Mouse (Mus musculus) neural tube, embryonic 13.5 days (tissue): ENCODE measurements around the gene Zranb1. TPM values are rescaled to one million over a fixed set of nuclear protein-coding genes. Genes with fewer than 3 reads are reported as not detected.
A peak's percentile ranks its signal among the peaks of the same experiment; 100 is the strongest.

ENCODE experiments used
- ATAC-seq: fragments of 200-750 bp; cut with Nextera tagmentation; 2 replicates; pipeline ENCODE4 v1.8.0; 2017; ENCODE audit warnings: low read depth, mild to moderate bottlenecking, moderate TSS enrichment, moderate library complexity
- H3K27ac ChIP-seq: fragments of 300-500 bp; sonication (generic); replicated peaks from 2 replicates; pipeline ENCODE4 v1.5.1; 2015; ENCODE audit warnings: moderate library complexity, mild to moderate bottlenecking, inconsistent platforms
- H3K27me3 ChIP-seq: fragments of 300-500 bp; sonication (generic); 2 replicates; pipeline ENCODE4 v1.6.1; 2015; ENCODE audit warnings: mild to moderate bottlenecking, inconsistent platforms
- H3K36me3 ChIP-seq: fragments of 300-500 bp; sonication (generic); 2 replicates; pipeline ENCODE4 v1.6.1; 2015; ENCODE audit warnings: mild to moderate bottlenecking, inconsistent platforms
- H3K4me1 ChIP-seq: fragments of 300-500 bp; sonication (generic); replicated peaks from 2 replicates; pipeline ENCODE4 v1.6.1; 2015; ENCODE audit warnings: inconsistent platforms
- H3K4me2 ChIP-seq: fragments of 300-500 bp; sonication (generic); 2 replicates; pipeline ENCODE4 v1.6.1; 2015; ENCODE audit warnings: inconsistent platforms, mild to moderate bottlenecking, moderate library complexity
- H3K4me3 ChIP-seq: fragments of 300-500 bp; sonication (generic); 2 replicates; pipeline ENCODE4 v1.5.1; 2015; ENCODE audit warnings: mild to moderate bottlenecking, inconsistent platforms
- H3K9ac ChIP-seq: fragments of 300-500 bp; sonication (generic); 2 replicates; pipeline ENCODE4 v1.6.1; 2015; ENCODE audit warnings: moderate library complexity, mild to moderate bottlenecking, inconsistent platforms
- H3K9me3 ChIP-seq: fragments of 300-500 bp; sonication (generic); 2 replicates; pipeline ENCODE4 v1.6.1; 2016; ENCODE audit warnings: inconsistent platforms
- WGBS: fragments of 180-500 bp; shearing (Covaris S2); methylation state at CpG from one replicate; pipeline ENCODE4 v1.1.7; 2015; 5-methylcytosine and 5-hydroxymethylcytosine counted together
- polyA plus RNA-seq: library from polyadenylated mRNA; unstranded; fragments of >200 nt; fragmentation: Nextera tagmentation; extraction: Ambion mirVana; gene quantifications from 2 replicates; pipeline ENCODE4 v1.2.1, GENCODE M21; 2015

Gene Zranb1
- polyA plus RNA-seq, 1 experiment from 2014 or later, result 22.9 TPM

DNA sequence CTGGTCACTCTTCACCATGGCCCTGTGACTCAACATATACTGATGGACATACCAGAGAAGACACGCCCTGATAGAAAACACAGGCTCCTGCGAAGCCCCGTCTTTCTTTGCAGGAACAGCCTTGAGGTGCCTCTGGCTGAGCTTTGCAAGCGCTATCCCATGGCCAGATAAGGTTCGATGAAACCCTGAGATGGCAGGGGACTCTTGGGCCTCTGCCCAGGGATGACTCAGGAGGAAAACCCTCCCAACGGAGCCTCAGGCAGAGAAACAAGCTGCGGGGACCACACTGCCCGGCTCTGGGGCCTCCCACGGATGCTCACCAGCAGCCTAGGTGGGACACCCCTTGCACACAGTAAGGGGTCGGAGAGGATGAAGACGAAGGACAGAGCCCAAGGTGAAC is 76.4 kb downstream of the Zranb1 start:
- H3K27me3 ChIP-seq, result no peaks in the 10 kb centered on the region
- no peak overlapping the region for H3K4me3 ChIP-seq
- H3K4me2 ChIP-seq, result no peak overlapping the region
- H3K9me3 ChIP-seq, result no peaks in the 10 kb centered on the region
- 79% methylated on average over 11 of the region's 11 CpGs for WGBS
- peaks cover 97% of the 10 kb centered on the region for H3K4me1 ChIP-seq
- peak overlapping the region; percentile 50; the same call in 1 of the 2 replicates for H3K27ac ChIP-seq
- H3K36me3 ChIP-seq, result no peaks in the 10 kb centered on the region
- no peak overlapping the region for H3K9ac ChIP-seq
- ATAC-seq, result no peak

DNA sequence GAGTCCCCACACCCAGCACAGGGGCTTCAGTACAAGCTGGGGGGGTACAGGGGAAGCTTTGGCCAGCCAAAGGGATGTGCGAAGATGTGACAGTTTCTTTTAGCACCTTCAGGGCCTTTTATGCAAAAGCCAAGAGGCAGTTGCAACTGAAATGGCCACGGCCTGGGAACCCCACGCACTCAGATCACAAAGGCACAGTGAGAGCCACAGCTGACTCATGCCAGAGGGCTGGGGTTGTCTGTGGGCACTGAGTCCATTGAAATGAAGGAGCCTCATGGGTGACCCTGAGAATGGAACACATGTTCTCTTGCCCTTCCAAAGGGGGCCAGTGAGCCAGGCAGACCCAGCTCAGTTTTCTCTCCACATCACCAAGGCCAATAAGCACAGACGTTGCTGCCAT is 77.7 kb downstream of the Zranb1 start:
- ATAC-seq, result no peak
- Histone ChIP-seq H3K4me1 (peaks cover 97% of the 10 kb centered on the region), H3K27me3 (no peaks in the 10 kb centered on the region), H3K9me3 (no peaks in the 10 kb centered on the region), H3K27ac (peak overlapping the region; percentile 50; the same call in 1 of the 2 replicates), H3K9ac (no peak overlapping the region), H3K4me3 (no peak overlapping the region), H3K36me3 (no peaks in the 10 kb centered on the region), H3K4me2 (no peak overlapping the region)
- 73% methylated on average over 4 of the region's 4 CpGs for WGBS

DNA sequence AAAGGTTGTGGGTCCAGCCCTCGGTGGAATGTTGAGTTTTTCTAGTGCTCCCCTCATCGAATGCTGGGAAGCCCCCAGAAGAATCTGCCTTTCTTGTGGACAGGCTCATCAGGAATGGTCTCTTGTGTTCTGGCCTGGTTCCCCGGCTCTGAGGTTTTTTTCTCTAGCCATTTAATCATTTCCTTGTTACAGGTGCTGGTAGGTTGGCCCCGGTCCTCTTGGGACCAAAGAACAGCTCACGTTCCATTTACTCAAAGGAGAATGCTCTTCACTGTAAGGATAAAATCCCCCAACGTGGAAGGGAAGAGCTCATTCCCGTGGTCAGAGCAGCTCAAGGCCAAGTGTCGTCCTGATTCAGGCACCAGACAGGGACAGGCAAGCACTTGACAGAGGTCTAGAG is 78.7 kb downstream of the Zranb1 start:
- Histone ChIP-seq H3K4me3 (no peak overlapping the region), H3K4me1 (peaks cover 97% of the 10 kb centered on the region), H3K4me2 (no peak overlapping the region), H3K9ac (no peak overlapping the region), H3K9me3 (no peaks in the 10 kb centered on the region), H3K36me3 (no peaks in the 10 kb centered on the region), H3K27me3 (no peaks in the 10 kb centered on the region), H3K27ac (peak overlapping the region; percentile 90; the same call in 1 of the 2 replicates)
- ATAC-seq, result no peak
- 80% methylated on average over 8 of the region's 8 CpGs for WGBS

DNA sequence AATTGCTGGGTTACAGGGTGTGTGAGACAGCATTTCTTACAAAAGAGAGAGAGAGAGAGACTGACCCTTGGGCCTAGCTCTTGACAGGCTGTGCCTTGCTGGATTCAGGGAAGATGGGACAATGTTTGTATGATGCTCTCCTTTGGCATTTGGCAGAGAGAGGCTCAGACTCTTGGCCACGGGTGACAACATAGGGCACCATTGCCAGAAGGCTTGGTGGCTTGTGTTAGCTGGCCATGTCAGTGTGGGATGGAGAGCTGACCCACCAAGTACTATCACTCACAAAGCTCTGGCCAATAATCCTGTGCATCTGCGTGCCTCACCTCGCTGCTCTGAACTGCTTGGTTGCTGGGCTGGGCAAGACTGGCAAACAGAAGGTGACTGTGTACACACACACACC is 79.5 kb downstream of the Zranb1 start:
- 91% methylated on average over 3 of the region's 3 CpGs for WGBS
- peak overlapping the region; percentile 90 for H3K27ac ChIP-seq
- H3K4me2 ChIP-seq, result peak overlapping the region; percentile 41; the same call in 1 of the 2 replicates
- H3K9me3 ChIP-seq, result no peaks in the 10 kb centered on the region
- peaks cover 98% of the 10 kb centered on the region for H3K4me1 ChIP-seq
- no peak overlapping the region for H3K9ac ChIP-seq
- H3K4me3 ChIP-seq, result no peak overlapping the region
- H3K27me3 ChIP-seq, result no peaks in the 10 kb centered on the region
- no peak for ATAC-seq
- no peaks in the 10 kb centered on the region for H3K36me3 ChIP-seq

DNA sequence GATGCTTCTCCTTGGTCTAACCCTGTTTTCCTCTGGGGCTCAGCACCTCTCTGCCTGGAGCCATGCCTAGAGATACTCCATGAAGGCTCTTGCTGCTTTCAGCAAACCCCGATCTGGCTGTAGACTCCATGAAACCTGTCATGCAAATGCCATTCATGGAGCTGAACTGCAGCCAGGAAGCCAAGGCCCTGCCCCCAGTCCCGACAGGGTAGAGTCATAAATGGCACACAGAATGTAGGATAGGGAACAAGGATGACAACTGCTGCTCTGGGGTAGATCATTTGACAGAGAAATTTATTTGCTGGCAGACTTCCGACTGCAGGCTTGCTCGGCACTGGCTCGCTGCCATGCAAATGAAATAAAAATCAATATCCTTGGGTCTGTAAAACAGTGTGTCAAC is 80.2 kb downstream of the Zranb1 start:
- no peak overlapping the region for H3K4me3 ChIP-seq
- H3K4me2 ChIP-seq, result peak overlapping the region; percentile 41
- H3K9ac ChIP-seq, result no peak overlapping the region; the same call in 1 of the 2 replicates
- ATAC-seq, result peak; percentile 62
- peaks cover 98% of the 10 kb centered on the region for H3K4me1 ChIP-seq
- 23% methylated on average over 5 of the region's 5 CpGs for WGBS
- H3K9me3 ChIP-seq, result no peaks in the 10 kb centered on the region
- H3K36me3 ChIP-seq, result no peaks in the 10 kb centered on the region
- peak overlapping the region; percentile 90 for H3K27ac ChIP-seq
- no peaks in the 10 kb centered on the region for H3K27me3 ChIP-seq

DNA sequence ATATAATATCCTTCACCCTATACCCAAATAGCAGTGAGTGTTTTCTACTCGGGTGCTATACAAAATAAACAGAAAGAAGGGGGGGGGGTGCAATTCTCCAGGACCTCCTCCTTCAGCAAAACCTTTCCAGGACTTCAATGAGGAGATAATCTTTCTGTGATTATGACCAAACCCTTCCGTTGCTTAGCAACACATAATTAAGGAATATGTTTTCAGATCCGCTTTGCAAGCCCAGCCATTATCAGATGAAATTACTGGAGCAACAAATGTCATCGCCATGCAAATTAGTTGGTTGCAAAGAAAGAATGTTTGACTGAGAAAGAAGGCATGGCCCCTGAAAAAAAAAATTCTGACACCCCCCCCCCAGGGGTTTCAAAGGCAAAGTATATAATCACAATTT is 80.7 kb downstream of the Zranb1 start:
- no peak overlapping the region for H3K4me3 ChIP-seq
- ATAC-seq, result no peak
- 35% methylated on average over 4 of the region's 4 CpGs for WGBS
- H3K9me3 ChIP-seq, result no peaks in the 10 kb centered on the region
- H3K9ac ChIP-seq, result no peak overlapping the region
- no peaks in the 10 kb centered on the region for H3K27me3 ChIP-seq
- H3K27ac ChIP-seq, result peak overlapping the region; percentile 90
- H3K4me2 ChIP-seq, result peak overlapping the region; percentile 41
- no peaks in the 10 kb centered on the region for H3K36me3 ChIP-seq
- peaks cover 98% of the 10 kb centered on the region for H3K4me1 ChIP-seq

DNA sequence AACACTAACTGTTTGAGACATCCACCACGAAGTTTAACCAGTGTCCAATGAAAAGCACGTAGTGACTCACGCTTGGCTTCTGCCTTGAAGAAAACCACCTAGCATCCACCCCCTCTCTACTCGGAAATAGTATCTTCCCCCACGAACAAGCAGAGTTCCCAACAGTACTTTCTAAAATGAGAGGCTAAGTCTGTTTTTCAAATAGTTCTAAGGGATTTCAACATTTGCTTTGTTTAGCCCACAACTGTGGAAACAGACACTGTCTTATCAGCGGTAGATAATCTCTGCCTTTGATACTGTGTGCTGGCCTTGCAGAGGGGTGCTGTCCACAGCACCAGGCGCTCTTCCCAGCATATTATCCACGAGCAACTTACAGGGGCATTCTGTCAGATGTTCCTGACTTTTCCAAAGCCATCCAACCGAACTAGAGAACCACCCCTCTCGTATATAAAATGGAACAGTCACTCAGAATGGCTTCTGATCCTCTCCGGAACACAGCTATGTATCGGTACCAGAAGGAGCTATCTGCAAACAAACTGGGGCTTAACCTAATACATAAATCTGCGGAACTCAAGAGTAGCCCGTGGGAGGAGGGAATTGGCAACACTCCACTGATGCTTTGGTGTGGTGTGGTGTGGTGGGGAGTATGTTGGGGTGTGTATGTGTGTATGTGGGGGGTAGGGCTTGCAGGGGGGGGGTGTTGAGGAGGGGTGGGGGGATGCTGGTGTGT is 81.9 kb downstream of the Zranb1 start:
- no peak overlapping the region for H3K9ac ChIP-seq
- no peaks in the 10 kb centered on the region for H3K27me3 ChIP-seq
- no peaks in the 10 kb centered on the region for H3K36me3 ChIP-seq
- no peaks in the 10 kb centered on the region for H3K9me3 ChIP-seq
- no peak for ATAC-seq
- H3K4me1 ChIP-seq, result peaks cover 88% of the 10 kb centered on the region
- WGBS, result 75% methylated on average over 14 of the region's 14 CpGs
- H3K27ac ChIP-seq, result peak overlapping the region; percentile 34
- no peak overlapping the region for H3K4me2 ChIP-seq
- H3K4me3 ChIP-seq, result no peak overlapping the region

DNA sequence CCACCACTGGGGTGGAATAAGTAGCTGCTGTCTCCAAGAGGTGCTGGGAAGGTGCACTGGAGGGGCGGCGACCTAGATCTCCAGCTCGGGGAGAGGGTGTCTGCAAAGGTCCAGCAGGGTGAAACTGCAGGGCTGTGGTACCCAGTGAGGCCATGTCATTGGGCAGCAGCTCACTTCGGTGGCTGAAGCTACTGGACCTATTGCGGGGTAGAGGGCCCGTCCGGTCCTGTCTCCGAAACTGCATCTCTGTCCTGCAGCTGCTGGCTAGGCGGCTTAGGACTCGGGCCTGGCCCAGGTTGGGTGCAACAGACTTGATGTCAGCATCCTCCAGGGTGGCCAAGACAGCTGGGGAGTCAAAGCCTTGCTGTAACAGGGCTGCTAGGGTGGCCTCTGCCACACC is 83.0 kb downstream of the Zranb1 start:
- no peaks in the 10 kb centered on the region for H3K9me3 ChIP-seq
- H3K36me3 ChIP-seq, result no peaks in the 10 kb centered on the region
- peaks cover 82% of the 10 kb centered on the region for H3K4me1 ChIP-seq
- H3K9ac ChIP-seq, result no peak overlapping the region
- ATAC-seq, result no peak
- no peaks in the 10 kb centered on the region for H3K27me3 ChIP-seq
- 91% methylated on average over 10 of the region's 10 CpGs for WGBS
- 0 out of 2 replicates have a peak overlapping the region, but pooled peaks have one; percentile 81 for H3K27ac ChIP-seq
- H3K4me3 ChIP-seq, result no peak overlapping the region
- no peak overlapping the region for H3K4me2 ChIP-seq

DNA sequence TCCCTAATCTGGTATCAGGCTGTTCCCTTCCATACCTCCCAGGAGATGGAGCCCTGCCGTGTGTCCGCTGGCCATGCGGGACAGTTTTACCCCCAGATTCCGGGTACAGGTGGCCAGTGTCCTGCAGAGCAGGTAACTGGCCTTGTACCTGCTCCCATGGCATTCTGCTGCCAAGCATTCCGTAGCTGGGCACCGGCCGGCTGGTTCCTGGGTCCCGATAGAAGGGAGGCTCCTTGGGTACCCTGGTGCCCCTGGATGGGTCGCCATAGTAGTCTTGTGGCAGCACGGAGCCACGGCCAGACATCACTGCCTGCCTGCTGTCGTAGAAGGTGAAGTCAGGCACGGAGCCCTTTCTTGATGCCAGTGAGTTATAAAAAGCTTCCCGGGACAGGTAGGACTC is 83.7 kb downstream of the Zranb1 start:
- no peaks in the 10 kb centered on the region for H3K36me3 ChIP-seq
- H3K9ac ChIP-seq, result 0 out of 2 replicates have a peak overlapping the region, but pooled peaks have one; percentile 27
- H3K9me3 ChIP-seq, result no peaks in the 10 kb centered on the region
- H3K4me3 ChIP-seq, result no peak overlapping the region
- H3K27me3 ChIP-seq, result no peaks in the 10 kb centered on the region
- whole genome bisulfite sequencing, result 93% methylated on average over 14 of the region's 14 CpGs
- H3K4me2 ChIP-seq, result no peak overlapping the region
- no peak for ATAC-seq
- peak overlapping the region; percentile 81 for H3K27ac ChIP-seq
- peaks cover 82% of the 10 kb centered on the region for H3K4me1 ChIP-seq

DNA sequence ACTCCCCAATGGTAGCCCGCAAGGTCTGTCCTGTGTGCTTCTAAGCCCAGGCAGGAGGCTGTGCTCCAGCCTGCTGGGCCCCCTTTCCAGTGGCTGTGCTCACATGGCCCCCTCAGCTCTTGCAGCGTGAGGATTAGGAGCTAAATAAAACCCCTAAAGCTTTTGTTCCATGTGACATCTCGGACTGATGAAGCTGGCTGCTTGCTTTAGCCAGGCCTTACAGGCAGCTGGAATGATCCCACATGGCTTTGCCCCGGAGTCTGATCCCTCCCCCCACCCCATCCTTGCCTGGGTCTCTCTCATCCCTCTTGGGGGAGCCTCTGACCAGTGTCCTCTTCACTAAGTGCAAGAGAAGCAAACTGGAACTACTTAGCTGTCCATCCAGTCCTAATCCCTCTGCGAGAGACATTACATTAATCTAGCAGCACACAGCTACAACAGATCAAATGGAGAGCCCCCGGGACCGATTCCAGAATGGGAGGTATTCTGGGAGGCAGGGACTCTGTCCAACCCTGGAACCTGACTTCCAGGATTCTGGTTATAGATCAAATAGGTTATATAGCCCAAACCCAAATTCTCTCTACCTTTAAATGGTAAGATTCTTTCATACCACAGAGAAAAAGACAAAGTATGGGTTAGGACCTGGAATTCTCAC is 84.6 kb downstream of the Zranb1 start:
- no peaks in the 10 kb centered on the region for H3K36me3 ChIP-seq
- ATAC-seq, result no peak
- 39% methylated on average over 7 of the region's 7 CpGs for WGBS
- H3K4me2 ChIP-seq, result peak overlapping the region; percentile 21; the same call in 1 of the 2 replicates
- no peaks in the 10 kb centered on the region for H3K9me3 ChIP-seq
- H3K4me1 ChIP-seq, result peaks cover 82% of the 10 kb centered on the region
- H3K9ac ChIP-seq, result 0 out of 2 replicates have a peak overlapping the region, but pooled peaks have one; percentile 27
- peak overlapping the region; percentile 81 for H3K27ac ChIP-seq
- H3K27me3 ChIP-seq, result no peaks in the 10 kb centered on the region
- H3K4me3 ChIP-seq, result no peak overlapping the region

DNA sequence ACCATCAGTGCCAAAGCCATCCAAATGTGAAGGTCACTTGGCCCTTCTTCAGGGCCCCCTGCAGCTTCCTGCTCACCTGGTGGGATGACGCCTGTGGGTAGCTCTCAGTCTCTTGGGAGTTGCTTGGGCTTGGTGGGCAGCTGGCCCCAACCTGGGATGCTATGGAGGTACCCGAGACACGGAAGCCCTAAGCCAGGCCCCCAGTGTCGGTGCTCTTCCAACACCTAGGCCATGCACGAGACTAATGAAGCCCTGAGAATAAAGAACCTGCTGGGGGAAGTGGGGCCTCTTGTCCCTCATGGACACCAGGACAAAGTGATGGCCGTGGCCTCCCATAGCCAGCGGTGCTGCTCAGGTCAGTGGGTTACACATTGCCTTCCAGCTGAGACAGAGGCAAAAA is 88.0 kb downstream of the Zranb1 start:
- no peak overlapping the region for H3K4me2 ChIP-seq
- ATAC-seq, result no peak
- no peaks in the 10 kb centered on the region for H3K27me3 ChIP-seq
- H3K9ac ChIP-seq, result no peak overlapping the region
- H3K36me3 ChIP-seq, result no peaks in the 10 kb centered on the region
- H3K4me3 ChIP-seq, result no peak overlapping the region
- H3K9me3 ChIP-seq, result no peaks in the 10 kb centered on the region
- H3K4me1 ChIP-seq, result peaks cover 60% of the 10 kb centered on the region
- WGBS, result 77% methylated on average over 7 of the region's 7 CpGs
- 0 out of 2 replicates have a peak overlapping the region, but pooled peaks have one; percentile 18 for H3K27ac ChIP-seq

DNA sequence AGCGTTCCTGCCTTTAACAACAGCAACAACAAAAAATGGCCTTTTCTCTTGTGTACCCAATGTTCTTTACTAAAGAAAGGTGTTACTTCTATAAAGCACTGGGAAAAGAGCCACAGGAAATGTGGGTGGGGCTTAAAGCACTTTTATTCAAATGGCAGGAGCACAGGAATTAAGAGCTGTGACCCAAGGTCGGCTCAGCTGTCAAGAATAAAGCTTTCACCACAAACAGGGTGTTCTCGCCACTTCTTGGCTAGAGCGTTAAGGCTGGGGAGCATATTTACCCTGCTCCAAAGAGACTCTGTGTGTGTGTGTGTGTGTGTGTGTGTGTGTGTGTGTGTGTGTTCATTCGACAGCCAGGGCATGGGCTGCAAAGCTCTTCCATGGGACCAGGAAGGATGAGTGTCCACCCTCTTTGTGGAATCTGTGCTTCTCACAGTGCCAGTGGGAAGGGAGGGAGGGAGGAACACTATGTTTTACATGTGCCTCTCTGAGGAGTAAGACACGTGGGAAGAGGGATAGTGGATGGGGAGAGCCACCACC is 88.6 kb downstream of the Zranb1 start:
- WGBS, result 40% methylated on average over 6 of the region's 6 CpGs
- Histone ChIP-seq H3K4me3 (no peak overlapping the region), H3K9me3 (no peaks in the 10 kb centered on the region), H3K27ac (0 out of 2 replicates have a peak overlapping the region, but pooled peaks have one; percentile 18), H3K9ac (no peak overlapping the region), H3K4me2 (no peak overlapping the region), H3K4me1 (peaks cover 55% of the 10 kb centered on the region), H3K36me3 (no peaks in the 10 kb centered on the region), H3K27me3 (no peaks in the 10 kb centered on the region)
- no peak for ATAC-seq
